Mouse (Mus musculus) liver, embryonic 13.5 days (tissue): ENCODE measurements around the gene Apc2. TPM values are rescaled to one million over a fixed set of nuclear protein-coding genes. Genes with fewer than 3 reads are reported as not detected.

ENCODE experiments used
- ATAC-seq: fragments of 200-750 bp; cut with Nextera tagmentation; 2 replicates; pipeline ENCODE4 v1.8.0; 2017; ENCODE audit warnings: low read depth, mild to moderate bottlenecking, moderate number of reproducible peaks, moderate library complexity
- DNase-seq: peaks from one replicate; pipeline ENCODE4 v3.0.0; 2022
- H3K27ac ChIP-seq: fragments of 300-500 bp; sonication (generic); 2 replicates; pipeline ENCODE4 v1.5.1; 2015; ENCODE audit warnings: moderate library complexity, mild to moderate bottlenecking, inconsistent platforms
- H3K27me3 ChIP-seq: fragments of 300-500 bp; sonication (generic); 2 replicates; pipeline ENCODE4 v1.6.1; 2015; ENCODE audit warnings: mild to moderate bottlenecking, inconsistent platforms
- H3K36me3 ChIP-seq: fragments of 300-500 bp; sonication (generic); 2 replicates; pipeline ENCODE4 v1.6.1; 2015; ENCODE audit warnings: mild to moderate bottlenecking, inconsistent platforms
- H3K4me1 ChIP-seq: fragments of 300-500 bp; sonication (generic); replicated peaks from 2 replicates; pipeline ENCODE4 v1.6.1; 2015; ENCODE audit warnings: inconsistent platforms
- H3K4me2 ChIP-seq: fragments of 300-500 bp; sonication (generic); 2 replicates; pipeline ENCODE4 v1.6.1; 2015; ENCODE audit warnings: inconsistent platforms, mild to moderate bottlenecking, moderate library complexity
- H3K4me3 ChIP-seq: fragments of 300-500 bp; sonication (generic); replicated peaks from 2 replicates; pipeline ENCODE4 v1.5.1; 2015; ENCODE audit warnings: mild to moderate bottlenecking, inconsistent platforms
- H3K9ac ChIP-seq: fragments of 300-500 bp; sonication (generic); 2 replicates; pipeline ENCODE4 v1.6.1; 2015; ENCODE audit warnings: mild to moderate bottlenecking, inconsistent platforms
- H3K9me3 ChIP-seq: fragments of 300-500 bp; sonication (generic); replicated peaks from 2 replicates; pipeline ENCODE4 v1.6.1; 2016; ENCODE audit warnings: inconsistent platforms
- WGBS: fragments of 180-500 bp; shearing (Covaris S2); methylation state at CpG from one replicate; pipeline ENCODE4 v1.1.7; 2015; ENCODE audit not compliant: insufficient replicate concordance; 5-methylcytosine and 5-hydroxymethylcytosine counted together
- polyA plus RNA-seq: library from polyadenylated mRNA; unstranded; fragments of >200 nt; fragmentation: Nextera tagmentation; extraction: Ambion mirVana; gene quantifications from 2 replicates; pipeline ENCODE4 v1.2.1, GENCODE M21; 2015

Apc2 gene
- polyA plus RNA-seq, 1 experiment from 2014 or later = 0.24 TPM

DNA sequence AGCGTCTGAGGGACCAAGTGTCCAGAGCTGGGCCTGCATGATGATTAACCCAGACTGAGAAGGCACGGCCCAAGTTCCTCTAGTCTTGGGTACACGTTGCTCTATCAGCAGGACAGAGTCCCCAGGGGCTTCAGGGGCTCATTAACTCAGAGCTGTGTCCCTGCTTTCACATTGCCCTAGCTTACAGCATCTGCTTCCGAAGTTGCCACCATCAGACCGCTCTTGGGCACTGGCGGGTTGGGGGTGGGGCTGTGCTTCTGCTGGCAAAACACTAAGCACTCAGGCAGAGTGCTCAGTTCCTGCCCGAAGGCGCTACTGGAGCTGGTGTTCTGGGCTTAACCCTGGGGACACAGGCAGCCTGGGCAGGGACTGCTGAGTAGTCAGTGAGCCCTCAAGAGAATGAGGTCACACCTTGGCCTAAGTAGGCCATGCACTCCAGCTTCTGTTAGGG lies 13.8 kb upstream of the Apc2 start:
- no peak overlapping the region for H3K9ac ChIP-seq
- no peaks in the 10 kb centered on the region for H3K9me3 ChIP-seq
- no peaks in the 10 kb centered on the region for H3K27me3 ChIP-seq
- DNase-seq (no peak), ATAC-seq (no peak)
- peaks cover 11% of the 10 kb centered on the region for H3K4me1 ChIP-seq
- no peak overlapping the region for H3K4me3 ChIP-seq
- H3K4me2 ChIP-seq = no peak overlapping the region
- no peak overlapping the region for H3K27ac ChIP-seq
- peaks cover 99% of the 10 kb centered on the region for H3K36me3 ChIP-seq
- WGBS = 87% methylated on average over 8 of the region's 8 CpGs

DNA sequence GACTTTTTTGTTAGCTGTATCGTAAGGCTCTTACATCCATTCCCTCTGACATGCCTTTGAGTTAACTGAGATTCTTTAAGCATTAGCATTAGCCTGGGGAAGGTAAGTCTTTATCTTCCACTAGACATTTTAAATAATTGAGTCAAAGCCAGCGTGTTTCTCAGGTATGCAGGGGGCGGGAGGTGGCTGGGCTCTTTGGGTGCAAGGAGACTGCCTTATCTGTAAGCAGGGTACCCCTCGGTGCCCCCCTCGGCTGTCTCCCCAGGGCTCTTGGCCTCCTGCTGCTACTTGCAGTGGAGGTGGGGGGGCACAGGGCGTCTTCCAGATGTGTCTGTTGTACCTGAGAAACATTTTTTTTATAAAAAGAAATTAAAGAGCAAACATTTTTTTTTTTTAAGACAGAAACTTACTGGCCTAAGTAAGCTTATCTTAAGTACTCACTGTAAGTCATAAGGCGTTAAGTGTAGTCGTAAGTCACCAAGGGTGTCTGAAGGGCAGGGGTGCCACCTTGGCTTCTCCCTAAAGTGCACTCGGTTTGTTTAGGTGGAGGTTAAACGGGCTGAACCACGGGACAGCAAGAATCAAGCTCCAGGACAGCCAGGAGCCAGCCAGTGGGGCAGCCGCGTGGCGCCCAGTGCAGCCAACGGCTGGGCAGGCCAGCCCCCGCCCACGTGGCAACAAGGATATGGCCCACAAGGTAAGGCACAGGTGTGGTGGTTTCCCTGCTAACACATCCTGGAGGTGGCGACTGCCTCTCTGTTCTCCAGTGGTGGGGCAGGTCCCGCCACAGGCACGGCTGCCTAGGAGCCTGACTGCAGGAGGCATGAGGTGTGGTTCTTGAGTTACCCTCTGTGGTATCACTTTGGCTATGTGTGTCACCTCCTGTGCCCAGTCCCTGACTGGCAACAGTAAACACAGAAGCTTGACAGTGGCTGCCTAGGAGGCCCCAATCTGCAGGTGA lies 13.0 kb upstream of the Apc2 start:
- Histone ChIP-seq H3K27me3 (no peaks in the 10 kb centered on the region), H3K27ac (no peak overlapping the region), H3K9me3 (no peaks in the 10 kb centered on the region), H3K9ac (no peak overlapping the region), H3K4me1 (peaks cover 11% of the 10 kb centered on the region), H3K4me2 (no peak overlapping the region), H3K4me3 (no peak overlapping the region), H3K36me3 (peaks cover 99% of the 10 kb centered on the region)
- ATAC-seq (no peak), DNase-seq (no peak)
- WGBS = 82% methylated on average over 20 of the region's 20 CpGs

DNA sequence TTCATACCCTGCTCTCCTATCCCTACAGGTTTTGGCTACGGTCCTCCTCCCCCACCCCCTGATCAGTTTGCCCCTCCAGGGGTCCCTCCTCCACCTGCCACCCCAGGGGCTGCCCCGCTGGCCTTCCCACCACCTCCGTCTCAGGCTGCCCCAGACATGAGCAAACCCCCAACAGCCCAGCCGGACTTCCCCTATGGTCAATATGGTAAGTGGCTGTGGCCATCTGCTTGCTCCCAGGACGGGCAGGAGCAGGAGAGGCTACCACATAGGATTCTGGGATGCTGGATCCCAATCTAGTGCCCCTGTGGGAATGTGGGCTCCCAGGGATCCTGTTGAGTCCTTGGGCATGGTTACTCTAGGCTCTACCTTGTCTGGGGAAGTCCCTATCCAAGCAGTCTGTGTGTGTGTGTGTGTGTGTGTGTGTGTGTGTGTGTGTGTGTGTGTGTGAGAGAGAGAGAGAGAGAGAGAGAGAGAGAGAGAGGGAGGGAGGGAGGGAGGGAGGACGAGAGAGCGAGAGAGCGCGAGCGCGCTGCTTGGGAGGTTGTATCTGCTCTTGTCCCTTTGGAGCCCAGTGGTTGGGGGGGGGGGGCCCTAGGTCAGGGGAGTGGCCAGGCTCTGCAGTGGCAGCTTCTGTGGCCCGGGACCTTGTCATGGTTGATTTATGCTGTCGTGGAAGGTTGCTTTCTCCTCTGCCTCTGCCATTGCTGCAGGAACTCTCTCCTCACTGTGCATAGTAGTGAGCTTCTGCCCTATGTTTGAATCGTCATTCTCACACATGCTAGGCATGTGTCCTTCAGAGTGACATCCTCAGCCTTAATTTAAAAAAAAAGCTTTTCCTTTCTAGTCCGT lies 10.3 kb upstream of the Apc2 start:
- no peak overlapping the region for H3K4me2 ChIP-seq
- H3K4me3 ChIP-seq = no peak overlapping the region
- H3K9ac ChIP-seq = no peak overlapping the region
- H3K36me3 ChIP-seq = peaks cover 88% of the 10 kb centered on the region
- WGBS = 84% methylated on average over 15 of the region's 15 CpGs
- no peaks in the 10 kb centered on the region for H3K9me3 ChIP-seq
- no peak for DNase-seq
- no peaks in the 10 kb centered on the region for H3K27me3 ChIP-seq
- ATAC-seq = no peak
- no peak overlapping the region for H3K27ac ChIP-seq
- H3K4me1 ChIP-seq = peaks cover 14% of the 10 kb centered on the region

DNA sequence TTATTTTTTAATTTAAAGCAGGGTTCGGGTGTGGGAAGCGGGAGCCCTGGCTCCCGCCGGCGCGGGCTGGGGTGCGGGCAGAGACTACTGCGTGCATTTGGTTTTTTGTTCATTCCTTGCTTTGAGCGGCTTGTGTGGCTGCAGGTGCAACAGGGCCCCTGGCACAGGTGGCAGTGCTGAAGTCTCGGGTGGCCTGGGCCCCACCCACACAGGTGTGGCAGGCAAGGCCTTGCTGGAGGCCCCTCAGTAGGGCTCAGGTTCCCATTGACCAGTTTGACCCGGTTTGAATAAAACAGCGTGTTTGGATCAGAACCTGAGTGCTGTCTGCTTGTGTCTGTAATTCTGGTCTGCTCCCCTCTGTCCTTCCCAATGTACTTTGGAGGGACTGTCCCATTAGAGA lies 7.7 kb upstream of the Apc2 start:
- peaks cover 64% of the 10 kb centered on the region for H3K36me3 ChIP-seq

DNA sequence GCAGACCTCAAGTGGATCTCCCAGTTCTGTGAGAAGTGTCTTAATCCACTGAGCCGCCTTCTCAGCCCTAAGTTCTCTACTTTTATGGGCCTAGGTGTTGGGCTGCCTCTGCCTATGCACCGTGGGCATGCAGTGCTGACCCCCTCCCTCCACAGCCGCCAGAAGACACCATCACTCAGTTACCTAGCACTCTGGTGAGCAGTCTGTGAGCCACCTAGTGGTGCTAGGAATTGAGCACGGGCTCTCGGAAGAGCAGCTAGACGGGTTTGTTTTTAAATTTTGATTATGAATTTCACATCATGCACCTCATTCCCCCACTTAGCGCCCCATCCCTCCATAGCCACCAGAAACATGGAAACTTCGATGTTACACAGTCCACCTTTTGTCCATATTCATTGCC lies 7.1 kb upstream of the Apc2 start:
- no peak overlapping the region for H3K9ac ChIP-seq
- peaks cover 18% of the 10 kb centered on the region for H3K4me1 ChIP-seq
- peaks cover 64% of the 10 kb centered on the region for H3K36me3 ChIP-seq
- no peak for DNase-seq
- H3K27ac ChIP-seq = no peak overlapping the region
- no peak overlapping the region for H3K4me2 ChIP-seq
- WGBS = 71% methylated on average over 8 of the region's 8 CpGs
- no peak overlapping the region for H3K4me3 ChIP-seq
- H3K27me3 ChIP-seq = no peaks in the 10 kb centered on the region
- no peaks in the 10 kb centered on the region for H3K9me3 ChIP-seq
- ATAC-seq = no peak

More for the DNA sequence above, 7.7 kb upstream of the Apc2 start:
- ATAC-seq (no peak), DNase-seq (no peak)
- Histone ChIP-seq H3K4me1 (peaks cover 12% of the 10 kb centered on the region), H3K27ac (no peak overlapping the region), H3K4me3 (no peak overlapping the region), H3K9me3 (no peaks in the 10 kb centered on the region), H3K27me3 (no peaks in the 10 kb centered on the region), H3K9ac (no peak overlapping the region), H3K4me2 (no peak overlapping the region)
- WGBS = 90% methylated on average over 12 of the region's 12 CpGs

DNA sequence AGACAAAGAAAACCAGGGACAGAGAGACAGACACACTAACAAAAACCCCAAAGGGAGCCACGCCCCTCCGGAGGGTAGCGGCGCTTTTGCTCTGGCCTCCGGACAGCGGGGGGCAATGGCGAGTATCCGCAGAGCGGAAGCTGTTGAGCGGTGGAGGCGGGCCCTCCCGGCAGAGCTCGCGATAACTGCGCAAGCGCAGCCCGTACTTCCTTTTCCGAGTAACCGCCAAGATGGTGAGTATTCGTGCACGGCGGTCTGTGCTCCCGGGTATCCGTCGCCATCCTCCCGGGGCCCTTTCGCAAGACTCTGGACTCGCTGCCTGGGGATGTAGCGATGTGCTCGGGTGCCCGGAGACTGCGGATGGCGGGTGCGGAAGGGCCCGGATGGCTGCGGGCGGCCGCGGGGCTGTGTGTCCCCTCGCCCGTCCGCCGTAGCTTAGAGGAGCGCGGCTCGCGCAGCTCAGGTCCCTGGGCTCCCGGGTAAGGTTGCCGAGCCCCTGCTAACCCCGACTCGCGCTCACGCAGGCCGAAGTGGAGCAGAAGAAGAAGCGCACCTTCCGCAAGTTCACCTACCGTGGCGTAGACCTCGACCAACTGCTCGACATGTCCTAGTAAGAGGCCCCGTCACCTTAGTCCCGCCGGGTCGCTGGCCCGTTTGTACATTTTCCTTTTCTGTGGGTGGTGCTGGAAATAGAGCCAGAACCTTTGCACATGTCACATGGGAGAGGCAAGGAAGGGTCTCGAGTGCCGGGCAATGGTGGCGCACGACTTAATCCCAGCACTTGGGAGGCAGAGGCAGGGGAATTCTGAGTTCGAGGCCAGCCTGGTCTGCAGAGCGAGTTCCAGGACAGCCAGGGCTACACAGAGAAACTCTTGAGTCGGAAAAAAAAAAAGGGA lies 3.3 kb upstream of the Apc2 start, which contains the start of gene Rps15:
Gene Rps15 (plus strand): TSS at position 203 of the 896 bp plus-strand sequence.
- WGBS = under 1% methylated on average over 72 of the region's 72 CpGs
- Histone ChIP-seq H3K27me3 (peaks cover 12% of the 10 kb centered on the region), H3K9ac (peak within 1 kb of the TSS; percentile 100), H3K4me3 (peak within 1 kb of the TSS; percentile 95), H3K27ac (peak within 1 kb of the TSS; percentile 94), H3K4me1 (peaks cover 55% of the 10 kb centered on the region), H3K9me3 (no peaks in the 10 kb centered on the region), H3K36me3 (peaks cover 41% of the 10 kb centered on the region), H3K4me2 (peak within 1 kb of the TSS; percentile 93)
- peak; percentile 91 for DNase-seq
- peak; percentile 85 for ATAC-seq

DNA sequence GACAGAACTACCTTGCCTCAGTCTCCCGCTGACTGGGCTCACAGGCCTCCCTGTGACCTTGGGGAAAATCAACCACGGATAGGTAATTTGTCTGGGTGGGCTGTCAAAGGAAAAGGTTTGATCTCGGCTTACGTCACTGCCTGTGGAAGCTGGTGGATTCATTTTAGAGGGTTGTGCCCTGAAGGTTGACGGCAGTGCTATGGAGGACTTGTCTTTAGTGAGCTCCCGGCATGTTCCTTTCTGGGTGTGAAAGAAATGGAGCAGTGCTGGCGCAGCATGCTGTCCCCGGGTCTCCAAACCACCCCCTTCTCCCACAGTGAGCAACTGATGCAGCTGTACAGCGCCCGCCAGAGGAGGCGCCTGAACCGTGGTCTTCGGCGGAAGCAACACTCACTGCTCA lies 2.5 kb upstream of the Apc2 start:
- peaks cover 56% of the 10 kb centered on the region for H3K4me1 ChIP-seq
- ATAC-seq = no peak
- WGBS = 11% methylated on average over 14 of the region's 14 CpGs

DNA sequence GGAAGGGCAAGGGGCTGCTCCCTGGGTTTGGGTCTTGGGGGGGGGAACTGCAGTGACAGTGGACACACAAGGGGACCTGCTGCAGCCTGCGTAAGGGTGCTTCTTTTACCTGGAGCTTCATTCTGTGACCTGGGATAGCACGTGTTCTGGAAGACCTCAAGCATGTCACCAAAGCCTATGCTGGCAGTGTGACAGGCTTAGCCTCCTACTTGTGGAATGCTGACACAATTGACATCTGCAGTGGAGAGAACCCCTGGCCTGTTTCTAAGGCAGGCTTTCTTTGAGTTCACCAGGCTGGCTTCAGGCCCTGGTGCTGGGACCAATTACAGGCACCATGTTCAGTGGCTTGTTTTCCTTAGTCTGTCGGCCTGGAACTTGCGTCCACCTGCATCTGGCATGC lies 1.5 kb upstream of the Apc2 start:
- Histone ChIP-seq H3K27me3 (peaks cover 30% of the 10 kb centered on the region), H3K9ac (peak overlapping the region; percentile 100), H3K4me1 (peaks cover 56% of the 10 kb centered on the region), H3K27ac (peak overlapping the region; percentile 94), H3K9me3 (no peaks in the 10 kb centered on the region), H3K4me3 (peak overlapping the region; percentile 95), H3K4me2 (peak overlapping the region; percentile 93), H3K36me3 (peaks cover 24% of the 10 kb centered on the region)
- no peak for ATAC-seq
- 85% methylated on average over 4 of the region's 4 CpGs for WGBS
- no peak for DNase-seq

More for the DNA sequence above, 2.5 kb upstream of the Apc2 start:
- H3K36me3 ChIP-seq = peaks cover 34% of the 10 kb centered on the region
- no peak for DNase-seq
- H3K27me3 ChIP-seq = peaks cover 20% of the 10 kb centered on the region
- peak overlapping the region; percentile 100 for H3K9ac ChIP-seq
- peak overlapping the region; percentile 94 for H3K27ac ChIP-seq
- no peaks in the 10 kb centered on the region for H3K9me3 ChIP-seq
- peak overlapping the region; percentile 93 for H3K4me2 ChIP-seq
- H3K4me3 ChIP-seq = peak overlapping the region; percentile 95

DNA sequence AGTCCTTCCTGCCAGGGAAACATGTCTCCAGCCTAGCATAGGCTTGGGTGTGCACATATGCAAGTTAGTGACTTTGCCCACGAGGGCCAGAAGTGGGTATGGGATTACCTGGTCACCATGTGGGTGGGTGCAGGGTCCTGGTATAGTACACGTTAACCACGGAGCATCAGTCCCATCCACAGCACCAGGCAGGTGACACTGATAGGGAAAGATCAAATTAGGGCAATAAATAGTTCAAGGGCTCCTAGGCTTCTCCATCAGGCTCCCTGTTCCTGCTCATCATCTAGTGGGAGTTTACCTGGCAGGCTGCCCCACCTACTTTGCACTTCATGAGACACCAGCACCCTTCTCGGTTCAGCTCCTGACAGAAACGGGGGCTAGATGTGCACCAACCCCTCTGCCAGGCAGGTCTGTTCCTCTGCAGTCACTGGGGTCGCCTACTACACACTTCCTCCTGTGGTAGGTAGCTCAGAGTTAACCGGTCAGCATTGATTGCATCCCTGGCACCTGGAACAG lies 931 bp upstream of the Apc2 start:
- peak overlapping the region; percentile 93 for H3K4me2 ChIP-seq
- peaks cover 35% of the 10 kb centered on the region for H3K27me3 ChIP-seq
- H3K27ac ChIP-seq = peak overlapping the region; percentile 94
- no peak for DNase-seq
- no peak for ATAC-seq
- H3K9ac ChIP-seq = peak overlapping the region; percentile 100; the same call in 1 of the 2 replicates
- peaks cover 56% of the 10 kb centered on the region for H3K4me1 ChIP-seq
- no peaks in the 10 kb centered on the region for H3K9me3 ChIP-seq
- no peak overlapping the region for H3K4me3 ChIP-seq
- WGBS = 32% methylated on average over 7 of the region's 7 CpGs
- H3K36me3 ChIP-seq = peaks cover 23% of the 10 kb centered on the region

DNA sequence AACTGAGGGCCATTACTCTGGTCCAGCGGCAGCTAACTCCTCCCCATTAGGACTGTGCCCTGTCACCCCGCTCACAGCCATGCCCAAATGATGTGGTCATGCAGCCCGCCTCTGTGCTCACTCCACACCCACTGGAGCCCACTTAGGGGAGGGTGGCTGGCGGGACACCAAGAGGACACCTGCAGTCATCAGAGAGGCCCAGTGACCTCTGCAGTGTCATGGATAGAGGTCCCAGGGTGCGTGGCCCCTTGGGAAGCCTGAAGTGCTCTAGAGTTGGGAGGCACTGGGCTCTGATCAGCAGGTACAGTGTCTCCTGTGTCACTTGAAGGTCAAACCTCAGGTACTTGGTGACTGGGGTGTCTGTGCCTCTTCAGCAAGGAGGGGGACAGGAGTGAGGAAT lies 1.0 kb downstream of the Apc2 start:
- H3K9ac ChIP-seq = no peak overlapping the region
- peaks cover 55% of the 10 kb centered on the region for H3K27me3 ChIP-seq
- no peaks in the 10 kb centered on the region for H3K9me3 ChIP-seq
- no peak overlapping the region for H3K4me3 ChIP-seq
- ATAC-seq = no peak
- WGBS = 69% methylated on average over 5 of the region's 5 CpGs
- H3K4me1 ChIP-seq = peaks cover 54% of the 10 kb centered on the region
- no peak overlapping the region for H3K27ac ChIP-seq
- H3K4me2 ChIP-seq = no peak overlapping the region
- peaks cover 23% of the 10 kb centered on the region for H3K36me3 ChIP-seq
- DNase-seq = no peak
